Mouse (Mus musculus) left cerebral cortex, adult 8-10 months (tissue): ENCODE measurements at regions not wholly inside any gene's neighbourhood (a gene's known extent, or its start where the extent isn't known, plus 50 kb on each side); places are given as distances from the start of the nearest gene placed in this dataset.

Source experiments
- DNase-seq, 2 experiments: peaks; one replicate each; pipeline ENCODE4 v3.0.0; 2022; ENCODE audit warnings: low spot score in 2 of 2

- DNase-seq, result no peak
Measured at GRCm38 (mm10) chrX:166980504-166980903, 228.6 kb downstream of the Tmsb4x start.

- DNase-seq, result no peak
Measured at GRCm38 (mm10) chrX:166977029-166977428, 232.1 kb downstream of the Tmsb4x start.

- DNase-seq, result no peak
Measured at GRCm38 (mm10) chrX:166971721-166972120, 237.4 kb downstream of the Tmsb4x start.

- no peak for DNase-seq
Measured at GRCm38 (mm10) chrX:166964656-166965582, 244.2 kb downstream of the Tmsb4x start.

GRCm38 (mm10) chrX:166952528-166953189, 256.5 kb downstream of the Tmsb4x start:
- DNase-seq, result peak in 1 of 2 experiments; percentile 8

- DNase-seq, result no peak
Measured at GRCm38 (mm10) chrX:166951011-166951410, 258.1 kb downstream of the Tmsb4x start.

GRCm38 (mm10) chrX:166945915-166946314, 263.2 kb downstream of the Tmsb4x start:
- no peak for DNase-seq

GRCm38 (mm10) chrX:166945476-166945875, 263.6 kb downstream of the Tmsb4x start:
- no peak for DNase-seq

- no peak for DNase-seq
Measured at GRCm38 (mm10) chrX:166933766-166934165, 275.3 kb downstream of the Tmsb4x start.

- no peak for DNase-seq
Measured at GRCm38 (mm10) chrX:166932472-166932871, 276.6 kb downstream of the Tmsb4x start.

- no peak for DNase-seq
Measured at GRCm38 (mm10) chrX:166931048-166931447, 278.1 kb downstream of the Tmsb4x start.

GRCm38 (mm10) chrX:166929716-166930420, 279.2 kb downstream of the Tmsb4x start:
- DNase-seq, result no peak

GRCm38 (mm10) chrX:166915356-166915953, 293.7 kb downstream of the Tmsb4x start:
- DNase-seq, result no peak

GRCm38 (mm10) chrX:166906602-166907001, 302.5 kb downstream of the Tmsb4x start:
- no peak for DNase-seq

GRCm38 (mm10) chrX:166900761-166901160, 308.4 kb downstream of the Tmsb4x start:
- no peak for DNase-seq

GRCm38 (mm10) chrX:166895199-166895598, 309.7 kb upstream of the Egfl6 start:
- no peak for DNase-seq

- no peak for DNase-seq
Measured at GRCm38 (mm10) chrX:166886417-166886816, 300.9 kb upstream of the Egfl6 start.

GRCm38 (mm10) chrX:166869515-166869914, 284.0 kb upstream of the Egfl6 start:
- no peak for DNase-seq

- DNase-seq, result no peak
Measured at GRCm38 (mm10) chrX:166867692-166868091, 282.2 kb upstream of the Egfl6 start.
